Mouse (Mus musculus): ENCODE results near the gene Bcas3. TPM values are rescaled to one million over a fixed set of nuclear protein-coding genes. Genes with fewer than 3 reads are reported as not detected.
A peak's percentile ranks its signal among the peaks of the same experiment; 100 is the strongest.

The Bcas3 gene
- polyA plus RNA-seq, 1 experiment from 2014 or later = 31.2 TPM

DNA sequence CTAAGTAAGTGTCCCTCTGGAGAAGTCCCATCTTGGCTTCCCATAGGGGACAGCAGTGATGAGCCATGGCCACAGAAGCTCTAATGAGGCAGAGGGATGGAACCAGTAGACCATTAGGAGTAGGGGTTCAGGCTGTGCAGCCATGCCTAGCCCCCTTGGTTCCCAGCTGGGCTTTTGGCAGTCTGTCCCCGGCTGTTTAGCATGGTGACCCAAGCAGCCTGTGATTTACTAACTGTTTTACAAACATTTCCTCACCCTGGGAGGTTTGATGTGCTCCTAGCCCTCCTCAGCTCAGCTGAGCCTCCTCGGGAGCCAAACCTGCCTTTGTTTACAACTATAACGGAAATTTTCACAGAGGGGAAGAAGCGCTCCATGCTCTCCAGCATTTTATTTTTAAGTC, 322.3 kb downstream of the Bcas3 start:
- no peak overlapping the region for H3K27ac ChIP-seq (replicated peaks; ENCODE audit: low read depth, low read length)
- H3K9ac ChIP-seq (replicated peaks; ENCODE audit: low read length) = no peak overlapping the region

DNA sequence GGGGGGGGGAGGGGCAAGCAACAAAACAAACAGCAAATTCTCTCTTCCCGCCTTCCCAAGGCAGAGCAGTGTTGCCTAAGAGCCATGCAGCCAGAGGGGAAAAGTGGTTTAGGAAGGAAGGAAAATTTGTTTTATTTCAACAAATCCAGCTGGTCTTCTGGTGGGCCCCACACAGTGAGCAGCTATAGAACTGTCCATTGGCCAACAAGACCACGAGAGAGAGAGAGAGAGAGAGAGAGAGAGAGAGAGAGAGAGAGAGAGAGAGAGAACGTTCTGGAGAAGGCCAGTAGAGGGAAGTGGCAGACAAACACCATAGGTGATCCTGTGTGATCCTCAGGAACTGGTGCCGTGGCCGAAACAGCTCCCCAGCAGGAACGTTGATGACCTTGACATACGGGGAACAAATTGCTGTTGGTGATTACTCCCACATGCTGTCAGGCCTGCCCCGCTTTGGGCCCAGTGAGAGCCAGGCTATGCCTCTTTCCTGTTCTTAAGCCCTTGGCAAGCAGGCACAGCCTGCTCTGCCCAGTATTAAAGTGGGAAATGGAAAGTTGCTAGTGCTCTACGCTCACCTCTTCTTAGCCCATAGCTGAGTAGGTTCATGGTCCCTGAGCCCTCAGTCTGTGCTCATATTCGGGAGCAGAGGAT, 323.5 kb downstream of the Bcas3 start:
- Histone ChIP-seq H3K36me3 (replicated peaks; ENCODE audit: control insufficient read depth, insufficient read depth, low read depth, low read length) (no peaks in the 10 kb centered on the region), H3K9ac (replicated peaks; ENCODE audit: low read length) (no peak overlapping the region), H3K27me3 (ENCODE audit: control insufficient read depth, insufficient read depth, low read length) (no peaks in the 10 kb centered on the region), H3K4me2 (ENCODE audit: low read depth, low read length) (no peak overlapping the region), H3K9me3 (replicated peaks; ENCODE audit: control insufficient read depth, low read length) (no peaks in the 10 kb centered on the region), H3K4me1 (ENCODE audit: control insufficient read depth, insufficient read depth, low read length) (no peaks in the 10 kb centered on the region; the same call in 1 of the 2 replicates), H3K4me3 (ENCODE audit: low read depth, low read length) (no peak overlapping the region), H3K27ac (replicated peaks; ENCODE audit: low read depth, low read length) (0 out of 2 replicates have a peak overlapping the region, but pooled peaks have one; percentile 4)
- DNase-seq (ENCODE audit: low spot score) = peak; percentile 63
- no peak for ATAC-seq (replicated peaks; ENCODE audit: insufficient number of reproducible peaks, low FRiP score, low TSS enrichment, low read depth)
- 36% methylated on average over 10 of the region's 10 CpGs for WGBS

More for the DNA sequence above, 322.3 kb downstream of the Bcas3 start:
- H3K4me3 ChIP-seq (ENCODE audit: low read depth, low read length) = no peak overlapping the region
- H3K4me2 ChIP-seq (ENCODE audit: low read depth, low read length) = no peak overlapping the region
- DNase-seq (ENCODE audit: low spot score) = no peak
- 55% methylated on average over 4 of the region's 4 CpGs for WGBS
- H3K27me3 ChIP-seq (ENCODE audit: control insufficient read depth, insufficient read depth, low read length) = no peaks in the 10 kb centered on the region
- ATAC-seq (replicated peaks; ENCODE audit: insufficient number of reproducible peaks, low FRiP score, low TSS enrichment, low read depth) = no peak
- H3K9me3 ChIP-seq (replicated peaks; ENCODE audit: control insufficient read depth, low read length) = no peaks in the 10 kb centered on the region
- H3K4me1 ChIP-seq (ENCODE audit: control insufficient read depth, insufficient read depth, low read length) = no peaks in the 10 kb centered on the region; the same call in 1 of the 2 replicates
- no peaks in the 10 kb centered on the region for H3K36me3 ChIP-seq (replicated peaks; ENCODE audit: control insufficient read depth, insufficient read depth, low read depth, low read length)

DNA sequence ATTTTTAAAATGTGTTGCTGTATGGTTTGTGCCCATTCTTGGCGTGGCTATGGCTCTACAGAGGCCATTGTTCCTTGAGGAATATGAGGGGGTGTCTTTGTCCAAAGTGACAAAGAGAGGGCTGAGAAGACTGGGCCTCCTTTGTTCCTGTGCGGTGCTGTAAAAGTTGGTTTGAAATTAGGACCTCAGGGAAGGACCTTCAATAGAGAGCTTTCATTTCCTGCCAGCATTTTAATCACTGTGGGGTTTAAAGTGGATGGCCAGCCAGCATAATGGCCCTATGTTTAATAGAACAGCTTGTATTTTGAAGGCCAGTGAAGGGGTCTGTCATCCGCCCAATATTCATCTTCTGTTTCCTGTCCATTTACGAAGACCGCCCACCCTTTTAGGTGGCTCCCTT, 325.7 kb downstream of the Bcas3 start:
- Histone ChIP-seq H3K9me3 (replicated peaks; ENCODE audit: control insufficient read depth, low read length) (no peaks in the 10 kb centered on the region), H3K27me3 (ENCODE audit: control insufficient read depth, insufficient read depth, low read length) (no peaks in the 10 kb centered on the region), H3K4me1 (ENCODE audit: control insufficient read depth, insufficient read depth, low read length) (no peaks in the 10 kb centered on the region; the same call in 1 of the 2 replicates), H3K9ac (replicated peaks; ENCODE audit: low read length) (no peak overlapping the region), H3K4me2 (ENCODE audit: low read depth, low read length) (no peak overlapping the region), H3K4me3 (ENCODE audit: low read depth, low read length) (no peak overlapping the region), H3K36me3 (replicated peaks; ENCODE audit: control insufficient read depth, insufficient read depth, low read depth, low read length) (no peaks in the 10 kb centered on the region), H3K27ac (replicated peaks; ENCODE audit: low read depth, low read length) (no peak overlapping the region)
- DNase-seq (ENCODE audit: low spot score) = no peak
- 40% methylated on average over 5 of the region's 5 CpGs for WGBS
- ATAC-seq (replicated peaks; ENCODE audit: insufficient number of reproducible peaks, low FRiP score, low TSS enrichment, low read depth) = no peak; the same call in 1 of the 2 replicates

DNA sequence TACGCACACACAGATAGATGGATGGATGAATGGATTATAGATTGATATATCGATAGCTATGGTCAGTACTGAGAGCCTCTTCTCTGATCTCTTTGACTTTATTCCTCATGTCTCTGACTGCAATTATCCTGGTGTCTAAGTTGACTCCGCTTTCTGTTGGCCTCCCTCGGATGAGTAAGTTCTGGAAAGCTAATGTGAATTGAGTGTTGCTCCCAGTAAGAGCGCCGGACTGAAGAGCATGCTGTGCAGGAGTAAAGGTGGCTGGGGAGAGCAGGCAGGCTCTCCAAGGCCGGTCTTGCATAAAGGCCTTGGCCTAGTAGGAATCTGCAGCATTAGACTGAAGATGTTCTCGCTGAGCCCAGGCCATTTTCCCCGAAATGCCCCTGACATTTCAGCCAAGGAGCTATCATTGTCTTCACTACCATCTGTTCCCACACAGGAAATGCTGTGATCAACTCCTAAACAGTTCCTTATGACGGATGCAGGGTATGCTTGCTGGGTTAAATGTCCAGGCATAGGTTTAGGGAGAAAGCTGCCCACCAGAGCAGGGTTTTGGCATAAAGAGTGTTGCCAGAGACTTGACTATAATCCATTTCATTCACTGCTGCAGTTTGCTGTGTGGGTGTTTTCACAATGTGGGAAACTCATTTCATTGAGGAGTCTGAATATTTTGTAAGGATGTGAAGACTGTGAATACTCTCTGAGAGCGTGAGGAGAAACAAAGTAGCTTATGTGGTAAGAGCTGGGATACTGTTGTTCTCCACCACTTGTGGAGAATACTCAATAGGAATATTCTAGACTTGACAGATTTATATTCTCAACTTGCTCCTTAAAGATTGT, 328.8 kb downstream of the Bcas3 start:
- DNase-seq (ENCODE audit: low spot score) (no peak), ATAC-seq (replicated peaks; ENCODE audit: insufficient number of reproducible peaks, low FRiP score, low TSS enrichment, low read depth) (no peak)
- Histone ChIP-seq H3K4me3 (ENCODE audit: low read depth, low read length) (no peak overlapping the region), H3K27ac (replicated peaks; ENCODE audit: low read depth, low read length) (no peak overlapping the region), H3K9me3 (replicated peaks; ENCODE audit: control insufficient read depth, low read length) (no peaks in the 10 kb centered on the region), H3K9ac (replicated peaks; ENCODE audit: low read length) (no peak overlapping the region), H3K4me1 (ENCODE audit: control insufficient read depth, insufficient read depth, low read length) (no peaks in the 10 kb centered on the region), H3K27me3 (ENCODE audit: control insufficient read depth, insufficient read depth, low read length) (no peaks in the 10 kb centered on the region), H3K4me2 (ENCODE audit: low read depth, low read length) (no peak overlapping the region), H3K36me3 (replicated peaks; ENCODE audit: control insufficient read depth, insufficient read depth, low read depth, low read length) (no peaks in the 10 kb centered on the region)
- WGBS = 73% methylated on average over 11 of the region's 11 CpGs

DNA sequence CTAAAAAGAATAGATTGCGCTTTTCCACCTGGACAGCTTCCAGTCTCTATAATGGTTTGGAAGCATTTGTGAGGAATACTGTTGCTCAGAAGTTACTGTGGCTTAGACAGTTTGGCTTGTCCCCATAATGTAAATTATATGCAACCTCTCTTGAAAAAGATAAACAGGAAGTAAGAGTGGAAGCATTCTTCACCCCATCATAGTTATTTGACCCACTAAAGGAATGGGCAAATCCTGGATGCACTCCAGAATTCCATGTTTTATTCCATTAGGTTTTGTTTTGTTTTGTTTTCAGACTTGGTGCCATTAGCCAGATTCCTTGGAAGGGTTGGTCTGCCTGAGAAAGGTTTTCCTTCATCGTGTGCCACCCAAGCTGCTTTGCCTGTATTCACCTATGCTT, 332.0 kb downstream of the Bcas3 start:
- H3K4me2 ChIP-seq (ENCODE audit: low read depth, low read length) = no peak overlapping the region
- H3K27me3 ChIP-seq (ENCODE audit: control insufficient read depth, insufficient read depth, low read length) = no peaks in the 10 kb centered on the region
- DNase-seq (ENCODE audit: low spot score) (no peak), ATAC-seq (replicated peaks; ENCODE audit: insufficient number of reproducible peaks, low FRiP score, low TSS enrichment, low read depth) (no peak)
- H3K4me1 ChIP-seq (ENCODE audit: control insufficient read depth, insufficient read depth, low read length) = no peaks in the 10 kb centered on the region
- 93% methylated on average over 2 of the region's 2 CpGs for WGBS
- no peak overlapping the region for H3K9ac ChIP-seq (replicated peaks; ENCODE audit: low read length)
- H3K36me3 ChIP-seq (replicated peaks; ENCODE audit: control insufficient read depth, insufficient read depth, low read depth, low read length) = no peaks in the 10 kb centered on the region
- H3K9me3 ChIP-seq (replicated peaks; ENCODE audit: control insufficient read depth, low read length) = no peaks in the 10 kb centered on the region
- H3K4me3 ChIP-seq (ENCODE audit: low read depth, low read length) = no peak overlapping the region
- H3K27ac ChIP-seq (replicated peaks; ENCODE audit: low read depth, low read length) = no peak overlapping the region

DNA sequence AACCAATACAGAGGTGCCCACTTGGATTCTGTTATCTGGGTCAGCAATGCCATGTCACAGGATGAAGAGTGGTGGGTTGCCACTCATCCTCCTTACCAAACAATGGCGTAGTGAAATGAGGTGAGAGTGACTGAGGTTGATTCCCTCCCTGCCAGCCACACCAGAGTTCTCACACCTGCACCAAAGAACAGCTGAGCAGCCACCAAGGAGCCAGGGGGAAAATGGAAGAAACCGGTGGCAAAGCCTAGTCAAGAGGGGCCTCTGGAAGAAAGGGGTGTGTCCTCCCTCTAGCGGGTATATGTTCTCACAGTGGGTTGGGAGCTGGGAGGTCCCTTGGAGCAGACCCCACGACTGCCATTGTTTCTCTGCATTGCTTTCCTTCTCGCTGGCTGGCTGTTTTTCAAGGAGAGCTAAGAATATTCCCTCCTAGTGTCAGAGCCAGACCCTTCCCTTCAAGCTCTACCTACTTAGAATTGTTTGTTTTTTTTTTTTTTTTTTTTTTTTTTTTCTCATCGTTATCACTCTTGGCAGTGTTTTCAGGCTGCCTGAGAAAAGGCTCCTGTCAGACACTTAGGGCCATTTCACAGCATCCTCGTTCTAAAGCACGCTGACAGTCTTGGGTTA, 335.0 kb downstream of the Bcas3 start:
- ATAC-seq (replicated peaks; ENCODE audit: insufficient number of reproducible peaks, low FRiP score, low TSS enrichment, low read depth) (no peak), DNase-seq (ENCODE audit: low spot score) (no peak)
- no peak overlapping the region for H3K9ac ChIP-seq (replicated peaks; ENCODE audit: low read length)
- no peak overlapping the region for H3K4me2 ChIP-seq (ENCODE audit: low read depth, low read length)
- WGBS = 54% methylated on average over 8 of the region's 8 CpGs
- no peaks in the 10 kb centered on the region for H3K9me3 ChIP-seq (replicated peaks; ENCODE audit: control insufficient read depth, low read length)
- peaks cover 4% of the 10 kb centered on the region for H3K4me1 ChIP-seq (ENCODE audit: control insufficient read depth, insufficient read depth, low read length)
- no peak overlapping the region for H3K27ac ChIP-seq (replicated peaks; ENCODE audit: low read depth, low read length)
- H3K36me3 ChIP-seq (replicated peaks; ENCODE audit: control insufficient read depth, insufficient read depth, low read depth, low read length) = no peaks in the 10 kb centered on the region
- no peaks in the 10 kb centered on the region for H3K27me3 ChIP-seq (ENCODE audit: control insufficient read depth, insufficient read depth, low read length)
- no peak overlapping the region for H3K4me3 ChIP-seq (ENCODE audit: low read depth, low read length)

DNA sequence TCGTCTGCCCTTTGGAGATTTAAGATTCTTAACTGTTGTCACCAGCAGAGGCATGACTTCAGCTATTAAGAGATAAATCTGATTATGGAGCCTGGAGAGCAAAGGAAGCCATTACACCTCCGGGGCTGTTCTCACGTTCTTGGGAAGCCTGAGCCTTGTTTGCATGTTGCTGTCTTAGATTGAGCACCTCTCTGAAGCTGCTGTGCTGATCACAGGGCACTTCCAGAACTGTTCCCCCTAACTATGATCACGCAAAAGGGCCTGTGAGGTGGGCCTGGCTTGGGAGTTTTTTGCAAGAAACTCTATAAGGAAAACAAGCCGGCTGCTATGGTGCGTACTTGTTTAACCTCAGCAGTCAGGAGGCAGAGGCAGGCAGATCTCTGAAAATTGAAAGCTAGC, 335.5 kb downstream of the Bcas3 start:
- no peak for DNase-seq (ENCODE audit: low spot score)
- Histone ChIP-seq H3K4me3 (ENCODE audit: low read depth, low read length) (no peak overlapping the region), H3K27me3 (ENCODE audit: control insufficient read depth, insufficient read depth, low read length) (no peaks in the 10 kb centered on the region), H3K4me2 (ENCODE audit: low read depth, low read length) (no peak overlapping the region), H3K4me1 (ENCODE audit: control insufficient read depth, insufficient read depth, low read length) (peaks cover 4% of the 10 kb centered on the region), H3K27ac (replicated peaks; ENCODE audit: low read depth, low read length) (no peak overlapping the region), H3K36me3 (replicated peaks; ENCODE audit: control insufficient read depth, insufficient read depth, low read depth, low read length) (no peaks in the 10 kb centered on the region), H3K9ac (replicated peaks; ENCODE audit: low read length) (no peak overlapping the region), H3K9me3 (replicated peaks; ENCODE audit: control insufficient read depth, low read length) (no peaks in the 10 kb centered on the region)
- 79% methylated on average over 6 of the region's 6 CpGs for WGBS
- ATAC-seq (replicated peaks; ENCODE audit: insufficient number of reproducible peaks, low FRiP score, low TSS enrichment, low read depth) = no peak

DNA sequence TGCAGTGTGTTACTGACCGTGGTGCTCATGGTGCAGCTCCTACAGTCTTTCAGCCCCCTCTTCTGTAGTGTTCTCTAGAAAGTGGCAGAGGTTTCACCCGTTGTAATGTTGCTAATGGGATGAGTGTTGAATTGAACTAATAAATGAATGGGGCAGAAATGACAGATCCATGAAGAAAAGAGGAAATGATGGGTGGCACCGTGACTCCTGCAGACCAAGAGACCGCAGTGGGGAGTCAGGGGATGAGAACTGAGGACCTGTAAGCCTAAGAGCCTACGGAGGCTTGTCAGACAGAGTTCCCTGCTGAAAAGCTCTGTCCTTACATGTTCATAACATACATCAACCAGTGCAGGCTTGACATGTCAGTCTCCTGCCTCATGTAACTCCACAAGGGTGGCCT, 336.3 kb downstream of the Bcas3 start:
- ATAC-seq (replicated peaks; ENCODE audit: insufficient number of reproducible peaks, low FRiP score, low TSS enrichment, low read depth) = no peak

More for the DNA sequence above, 336.3 kb downstream of the Bcas3 start:
- Histone ChIP-seq H3K27ac (replicated peaks; ENCODE audit: low read depth, low read length) (no peak overlapping the region), H3K9me3 (replicated peaks; ENCODE audit: control insufficient read depth, low read length) (no peaks in the 10 kb centered on the region), H3K27me3 (ENCODE audit: control insufficient read depth, insufficient read depth, low read length) (no peaks in the 10 kb centered on the region), H3K4me2 (ENCODE audit: low read depth, low read length) (no peak overlapping the region), H3K36me3 (replicated peaks; ENCODE audit: control insufficient read depth, insufficient read depth, low read depth, low read length) (no peaks in the 10 kb centered on the region), H3K4me3 (ENCODE audit: low read depth, low read length) (no peak overlapping the region), H3K9ac (replicated peaks; ENCODE audit: low read length) (no peak overlapping the region), H3K4me1 (ENCODE audit: control insufficient read depth, insufficient read depth, low read length) (peaks cover 4% of the 10 kb centered on the region)
- 88% methylated on average over 5 of the region's 5 CpGs for WGBS
- DNase-seq (ENCODE audit: low spot score) = no peak
